Mouse (Mus musculus) kidney, postnatal 36 days (tissue): Measurements from ENCODE around the gene Arhgap30.

Experiments
- DNase-seq, 2 experiments: peaks; one replicate each; pipeline ENCODE4 v3.0.0; 2021 to 2022; ENCODE audit warnings: mixed read lengths in 2 of 2

The Arhgap30 gene

DNA sequence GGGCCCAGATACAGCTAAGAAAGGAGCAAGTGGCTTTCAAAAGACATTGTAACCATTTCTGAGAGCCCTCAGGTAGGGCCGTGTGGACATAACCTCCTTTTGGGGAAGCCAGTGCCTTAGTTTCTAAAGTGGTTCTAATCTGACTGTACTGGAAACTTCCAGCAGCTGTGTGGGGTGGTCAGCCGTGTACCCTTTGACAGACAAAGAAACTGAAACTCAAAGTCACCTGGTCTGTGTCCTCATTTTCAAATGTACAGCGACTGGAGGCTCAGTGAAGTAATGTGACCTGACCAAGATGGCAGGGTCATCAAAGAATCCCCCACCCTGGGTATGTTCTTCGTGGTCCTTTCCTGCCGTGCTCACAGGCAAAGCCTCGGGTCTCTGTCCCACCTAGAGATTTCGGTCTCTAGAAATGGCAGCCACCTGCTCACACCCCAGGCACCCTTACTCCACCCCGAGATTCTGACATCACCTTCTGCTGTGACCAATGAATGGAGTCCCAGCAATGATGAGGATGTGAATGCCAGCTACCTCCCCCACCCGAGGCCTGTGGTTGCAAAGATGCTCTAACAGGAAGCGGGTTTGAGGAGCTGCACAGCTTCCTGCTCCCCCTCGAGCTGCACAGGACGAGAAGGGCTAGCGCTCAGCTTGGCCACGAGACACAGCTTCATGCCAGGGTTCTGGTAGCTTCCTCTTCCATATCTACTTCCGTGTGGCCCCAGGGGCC, at the start of gene Arhgap30:
Gene Arhgap30, plus strand, starts transcription at position 579 of the 727 bp plus-strand sequence.
- DNase-seq = peak; percentile 29 to 31

DNA sequence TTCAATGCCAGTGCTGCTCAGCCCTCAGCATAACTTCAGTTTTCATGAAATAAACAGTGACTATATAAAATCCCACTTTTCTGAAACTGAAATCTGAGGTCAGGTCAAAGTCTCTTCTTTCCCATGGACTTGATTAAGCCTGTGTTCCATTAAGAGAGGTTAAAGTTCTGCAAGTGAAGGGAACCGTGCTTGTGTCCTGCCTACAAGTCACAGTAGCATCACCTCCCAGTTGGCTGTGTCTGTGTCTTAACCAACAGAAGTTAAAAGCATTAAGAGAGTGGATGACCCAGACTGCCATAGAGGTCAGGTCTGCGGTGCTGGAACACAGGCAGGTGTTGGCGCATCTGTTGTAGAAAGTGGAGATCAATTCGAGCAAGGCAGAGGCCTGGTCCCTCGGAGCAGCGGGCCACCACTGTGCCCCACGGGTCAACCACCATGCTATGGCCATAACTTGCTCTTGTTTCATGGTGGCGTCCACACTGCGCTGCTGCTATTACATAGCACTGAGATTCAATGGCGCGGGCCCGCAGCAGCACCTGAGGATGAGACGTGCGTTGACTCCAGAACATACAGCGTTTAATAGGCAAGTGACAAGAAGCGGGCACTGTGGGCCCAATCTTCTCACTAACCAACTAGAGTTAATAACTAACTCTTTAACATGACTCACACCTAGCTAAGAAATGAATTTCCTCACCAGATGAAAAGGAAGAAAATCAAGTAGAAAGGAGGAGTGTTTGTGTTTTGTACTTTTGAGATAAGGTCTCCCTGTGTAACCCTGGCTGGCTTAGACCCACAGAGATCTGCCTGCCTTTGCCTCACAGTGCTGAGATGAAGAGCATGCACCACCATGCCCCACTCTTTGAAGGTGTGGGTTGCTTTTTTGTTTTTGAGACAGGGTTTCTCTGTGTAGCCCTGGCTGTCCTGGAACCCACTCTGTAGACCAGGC, 46.2 kb upstream of the Arhgap30 start:
- DNase-seq = peak; percentile 42 to 66

DNA sequence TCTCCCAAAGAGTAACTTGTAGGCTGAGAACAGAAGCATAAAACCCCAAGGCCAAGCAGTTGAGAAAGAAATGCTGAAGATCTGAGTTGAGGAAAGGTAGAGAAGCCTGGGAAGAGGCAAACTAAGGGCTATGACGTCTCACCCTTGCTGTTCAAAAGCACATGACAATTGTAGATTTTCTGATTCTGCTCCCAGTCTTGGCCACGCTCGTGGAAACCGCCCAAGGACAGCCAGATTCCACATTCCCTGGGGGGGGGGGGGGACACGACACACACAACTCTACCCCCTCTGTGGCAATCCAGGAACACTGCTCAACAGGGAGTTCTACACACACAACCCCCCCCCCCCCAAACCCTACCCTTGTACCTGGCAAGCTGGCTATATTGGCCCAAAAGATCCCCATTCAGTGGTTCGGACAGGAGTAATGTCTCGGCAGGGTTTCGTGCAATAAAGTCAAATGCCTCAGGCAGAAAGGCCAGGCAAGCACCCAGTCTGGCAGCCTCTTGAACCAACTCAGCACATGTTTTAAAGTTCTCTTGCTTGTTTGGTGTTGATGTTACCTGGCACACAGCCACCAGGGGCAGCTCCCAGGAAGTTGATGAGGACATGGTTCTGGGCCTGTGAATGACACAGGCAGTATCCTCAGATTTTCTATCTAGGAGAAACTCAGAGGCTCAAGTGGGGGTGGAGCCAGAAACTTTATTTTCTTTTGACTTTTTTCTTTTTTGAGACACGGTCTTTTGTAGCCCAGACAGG, 44.7 kb upstream of the Arhgap30 start:
- peak; percentile 86 for DNase-seq

DNA sequence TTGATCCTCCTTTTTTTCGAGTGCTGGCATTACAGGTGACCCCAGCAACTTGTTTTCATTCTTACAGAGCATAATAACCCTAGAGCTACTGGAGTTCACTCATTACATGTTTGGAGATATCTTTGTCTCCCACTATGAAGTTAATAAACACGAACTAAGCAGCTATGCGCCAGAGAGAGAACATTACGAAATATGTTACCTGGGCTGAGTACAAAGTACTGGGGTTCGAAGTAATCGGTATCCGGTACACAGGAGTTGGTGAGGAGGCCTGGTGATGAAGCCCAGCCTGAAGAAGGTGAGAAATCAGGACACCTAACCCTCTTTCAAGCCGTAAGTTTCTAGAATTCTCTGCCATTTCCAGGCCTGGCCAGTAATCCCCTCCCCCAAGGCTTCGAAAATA, 44.0 kb upstream of the Arhgap30 start:
- no peak for DNase-seq

DNA sequence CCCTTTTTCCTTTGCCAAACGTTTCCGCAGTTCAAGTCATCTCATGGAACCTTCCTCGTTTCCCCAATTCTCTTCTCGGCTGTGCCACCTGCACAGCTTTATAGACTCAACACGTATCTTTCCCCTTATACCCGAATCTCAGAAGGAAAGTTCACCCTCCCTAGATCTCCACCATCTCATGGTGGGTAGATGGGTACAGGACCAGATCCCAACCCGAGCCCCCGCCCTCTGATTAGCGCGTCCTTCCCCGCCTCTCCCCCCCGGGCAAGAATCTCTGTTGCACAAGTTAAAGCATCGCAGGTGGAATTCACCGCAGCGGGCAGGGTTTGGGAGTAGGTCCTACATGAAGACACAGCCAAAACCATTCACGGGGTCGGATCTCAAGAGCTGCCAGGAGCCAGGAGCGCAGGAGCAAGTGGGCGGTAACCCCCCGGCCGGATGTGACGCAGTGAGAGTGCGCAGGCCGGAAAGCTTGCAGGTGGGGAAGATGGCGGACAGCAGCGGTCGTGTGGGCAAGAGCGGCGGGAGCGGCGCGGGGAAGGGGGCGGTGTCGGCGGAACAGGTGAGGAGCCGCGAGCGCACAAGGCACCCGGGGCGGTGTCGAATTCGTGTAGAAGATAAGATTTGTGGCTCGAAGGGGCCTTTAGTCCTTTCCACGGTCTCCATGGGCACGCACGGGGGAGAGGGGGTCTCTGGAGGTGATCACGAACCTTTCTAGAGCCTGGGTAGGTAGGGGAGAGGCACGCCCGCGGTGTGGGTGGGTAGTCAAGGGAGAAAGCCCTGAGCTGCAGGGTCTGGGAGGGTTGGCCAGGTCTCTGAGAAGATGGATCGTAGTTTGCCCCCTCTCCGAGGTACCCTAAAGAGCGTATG, 43.3 kb upstream of the Arhgap30 start, which contains the start of the genes Nit1 and Pfdn2:
Gene Nit1, minus strand, starts transcription at position 422 of the 870 bp plus-strand sequence.
Gene Pfdn2, plus strand, starts transcription at position 446 of the 870 bp plus-strand sequence.
- DNase-seq = peak; percentile 95 to 96

DNA sequence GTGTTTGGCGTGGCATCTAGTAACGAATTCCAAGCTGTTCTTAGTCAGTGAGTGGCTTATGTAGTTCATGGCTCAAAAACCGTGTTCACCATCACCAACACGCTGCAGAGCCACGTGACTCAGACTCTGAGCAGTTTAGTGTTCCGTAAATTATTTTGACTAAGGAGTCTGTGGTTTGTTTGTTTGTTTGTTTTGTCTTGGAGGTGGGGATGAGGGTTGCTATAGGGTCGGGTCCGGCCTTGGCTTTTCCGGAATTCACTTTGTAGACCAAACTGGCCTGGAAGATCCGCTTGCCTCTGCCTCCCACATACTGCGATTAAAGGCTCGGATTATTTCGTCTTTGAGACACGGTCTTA, 42.7 kb upstream of the Arhgap30 start:
- peak in 1 of 2 experiments; percentile 37 for DNase-seq

DNA sequence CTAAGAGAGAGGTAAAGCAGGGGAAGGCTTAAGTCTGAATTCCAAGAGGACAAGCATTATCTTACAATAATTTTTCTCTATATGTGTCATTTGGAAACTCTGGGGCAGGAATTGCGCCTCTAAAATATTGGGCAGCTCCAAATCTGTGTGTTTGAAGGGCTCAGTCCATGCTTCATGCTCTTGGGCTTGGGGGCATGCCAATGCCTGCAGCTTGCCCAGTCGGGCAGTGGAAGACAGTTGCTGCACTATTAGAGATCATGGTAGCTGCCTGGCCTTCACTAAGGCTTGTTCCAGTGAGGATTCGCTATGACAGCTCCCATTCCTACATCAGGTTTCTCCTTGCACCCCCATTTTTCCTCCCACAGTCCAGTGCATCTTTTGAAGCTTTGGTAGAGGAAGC, 40.1 kb upstream of the Arhgap30 start:
- peak in 1 of 2 experiments; percentile 39 for DNase-seq

DNA sequence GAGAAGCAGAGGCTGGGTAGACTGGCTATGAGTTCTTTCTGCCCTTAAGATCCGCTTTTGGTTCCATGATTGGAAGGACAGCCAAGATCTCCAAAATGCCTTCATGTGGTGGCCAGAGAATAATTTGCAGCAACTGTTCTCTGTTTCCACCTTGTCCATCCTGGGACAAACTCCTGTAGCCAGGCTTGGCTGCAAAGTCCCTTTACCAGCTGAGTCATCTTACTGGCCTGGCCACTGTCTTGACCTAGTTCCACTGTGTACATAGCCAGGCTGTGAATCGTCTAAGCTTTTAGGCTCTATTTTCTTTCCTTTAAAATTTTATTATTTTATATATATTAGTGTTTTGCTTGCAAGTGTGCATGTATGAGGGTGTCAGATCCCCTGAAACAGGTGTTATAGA, 39.5 kb upstream of the Arhgap30 start:
- no peak for DNase-seq

DNA sequence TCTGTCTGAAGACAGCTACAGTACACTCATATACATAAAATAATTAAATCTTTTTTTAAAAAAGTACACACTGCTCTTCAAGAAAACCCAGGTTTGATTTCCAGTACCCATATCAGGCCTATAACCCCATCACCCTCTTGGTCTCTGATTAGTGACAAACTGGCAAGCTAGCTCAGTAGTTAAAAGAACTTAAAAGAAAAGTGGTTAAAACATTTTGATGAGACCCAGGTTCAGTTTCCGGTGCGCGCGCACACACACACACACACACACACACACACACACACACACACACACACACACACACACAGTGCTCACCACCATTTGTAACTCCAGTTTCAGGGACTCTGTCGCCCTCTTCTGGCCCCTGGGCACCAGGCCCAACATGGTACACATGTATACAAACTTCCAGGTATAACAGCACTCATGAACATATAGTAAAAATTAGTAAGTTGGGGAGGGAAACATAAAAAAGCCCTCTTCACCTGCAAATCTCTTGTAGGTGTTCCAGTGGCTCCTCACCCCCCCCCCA, 32.9 kb upstream of the Arhgap30 start:
- DNase-seq = peak; percentile 23 to 68

DNA sequence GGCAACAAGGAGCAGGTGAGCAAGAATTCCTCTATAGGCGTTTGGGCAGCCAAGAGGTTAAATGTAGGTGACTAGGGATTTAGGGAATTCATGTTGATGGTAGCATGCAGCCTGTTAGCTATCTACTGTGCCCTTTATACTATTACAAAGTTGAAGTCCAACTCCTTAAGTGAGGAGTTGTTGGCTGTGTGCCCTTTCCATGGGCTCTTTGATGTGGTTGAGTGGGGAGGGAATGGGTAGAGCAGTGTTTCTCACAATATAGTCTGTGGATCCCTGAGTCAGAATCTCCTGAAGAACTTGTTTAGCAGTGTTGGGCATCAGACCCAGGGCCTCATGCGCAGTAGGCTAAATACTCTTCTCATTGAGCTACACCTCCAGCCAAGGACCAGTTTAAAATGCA, 31.9 kb upstream of the Arhgap30 start:
- peak; percentile 18 to 22 for DNase-seq

DNA sequence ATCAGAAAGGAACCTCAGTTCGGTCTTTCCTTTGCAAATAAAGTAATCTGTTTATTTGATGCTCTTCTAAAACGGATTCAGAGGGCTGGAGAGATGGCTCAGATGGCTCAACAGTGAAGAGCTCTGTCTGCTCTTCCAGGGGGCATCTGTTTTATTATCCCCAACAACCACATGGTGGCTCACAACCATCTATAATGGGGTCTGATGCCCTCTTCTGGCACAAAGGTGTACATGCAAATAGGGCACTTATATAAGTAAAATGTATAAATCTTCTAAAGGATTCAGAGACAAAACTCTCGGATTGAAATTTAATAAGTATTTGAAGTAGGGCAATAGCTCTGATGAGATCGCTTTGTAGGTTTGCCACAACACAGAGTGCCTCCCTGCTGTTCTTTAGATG, 30.3 kb upstream of the Arhgap30 start:
- peak; percentile 21 to 26 for DNase-seq

DNA sequence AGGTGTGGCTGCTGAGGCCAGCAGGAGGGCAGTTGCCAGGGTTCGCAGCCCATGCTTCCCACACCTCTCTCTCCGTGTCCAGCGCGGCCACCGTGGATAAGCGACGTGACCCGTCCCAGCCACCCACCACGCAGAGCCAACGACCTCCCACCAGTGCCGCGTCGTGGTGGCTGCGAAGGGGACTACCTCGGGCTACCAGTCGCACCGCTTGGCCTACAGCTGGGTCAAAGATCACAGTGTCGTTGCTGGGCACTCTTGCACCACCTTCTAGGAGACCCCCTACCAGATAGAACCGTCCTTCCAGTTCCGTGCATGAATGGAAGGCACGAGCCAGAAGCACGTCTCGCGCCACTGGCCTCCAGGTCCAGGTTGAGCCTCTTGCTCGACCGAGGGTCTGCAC, 28.5 kb upstream of the Arhgap30 start:
- DNase-seq = peak in 1 of 2 experiments; percentile 27

DNA sequence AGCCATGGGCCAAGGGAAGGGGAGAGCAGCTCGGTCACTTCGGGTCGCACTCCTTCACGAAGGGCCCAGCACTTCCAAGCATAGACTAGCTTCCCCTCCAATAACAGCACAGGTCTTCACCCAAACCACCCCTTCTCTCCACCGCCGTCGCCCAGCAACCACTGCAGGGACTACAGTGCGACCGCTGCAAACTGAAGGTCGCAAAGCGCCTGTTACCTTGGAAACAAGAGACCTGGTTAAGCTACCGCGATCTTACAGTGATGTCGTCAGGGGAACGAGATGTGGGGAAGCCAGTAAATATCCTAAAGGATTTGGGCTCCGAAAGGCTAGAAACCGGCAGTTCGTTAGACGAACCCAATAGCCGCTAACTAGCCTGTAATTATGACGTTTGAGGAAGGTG, 28.1 kb upstream of the Arhgap30 start, which contains the start of gene Klhdc9:
Gene Klhdc9, minus strand, starts transcription at position 143 of the 400 bp plus-strand sequence.
- DNase-seq = peak; percentile 92 to 94

DNA sequence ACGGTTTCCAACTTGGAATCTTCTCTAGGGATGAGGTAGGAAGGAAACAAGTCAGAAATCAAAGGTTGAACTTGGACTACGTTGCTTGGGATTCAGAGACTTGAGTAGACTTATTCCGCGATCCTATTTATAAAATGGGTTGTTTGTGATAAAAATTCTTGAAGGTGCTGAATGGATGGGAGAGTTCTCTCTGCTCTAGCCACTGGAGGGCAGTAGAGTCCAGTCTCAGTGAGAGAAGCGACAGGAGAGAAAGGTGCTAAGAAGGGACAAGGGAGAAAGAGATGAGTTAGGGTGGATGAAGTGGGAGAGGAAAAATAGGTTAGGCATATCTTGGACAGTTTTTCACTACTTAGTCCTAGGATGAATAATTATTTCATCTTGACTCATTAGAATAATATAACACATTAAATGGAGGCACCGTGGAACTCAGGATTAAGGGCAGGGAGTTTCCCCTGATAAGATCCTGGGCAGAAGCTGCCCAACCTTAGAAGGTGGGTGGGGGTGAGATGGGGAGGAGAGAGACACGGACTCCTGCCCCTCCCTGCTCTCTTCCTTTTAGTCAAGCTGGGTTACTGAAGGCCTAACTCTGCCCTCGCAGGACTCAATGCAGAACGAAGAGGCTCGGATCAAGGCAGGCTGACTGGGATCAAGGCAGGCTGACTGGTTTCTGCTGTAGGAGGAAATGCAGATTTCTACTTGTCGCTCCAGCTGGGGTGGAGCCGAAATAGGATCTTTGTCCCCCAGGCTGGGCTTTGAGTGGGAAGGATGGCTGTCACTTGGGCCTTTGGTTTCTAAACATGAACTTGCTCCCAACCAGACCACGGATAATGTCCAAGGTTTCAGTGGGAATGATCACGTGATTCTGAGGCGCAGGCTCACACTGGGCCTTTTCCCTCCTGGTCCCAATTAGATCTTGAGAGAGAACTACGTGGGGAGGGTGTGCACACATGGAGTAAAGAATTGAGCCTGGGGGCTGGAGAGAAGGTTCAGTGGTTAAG, 27.3 kb upstream of the Arhgap30 start:
- DNase-seq = peak; percentile 71 to 84

DNA sequence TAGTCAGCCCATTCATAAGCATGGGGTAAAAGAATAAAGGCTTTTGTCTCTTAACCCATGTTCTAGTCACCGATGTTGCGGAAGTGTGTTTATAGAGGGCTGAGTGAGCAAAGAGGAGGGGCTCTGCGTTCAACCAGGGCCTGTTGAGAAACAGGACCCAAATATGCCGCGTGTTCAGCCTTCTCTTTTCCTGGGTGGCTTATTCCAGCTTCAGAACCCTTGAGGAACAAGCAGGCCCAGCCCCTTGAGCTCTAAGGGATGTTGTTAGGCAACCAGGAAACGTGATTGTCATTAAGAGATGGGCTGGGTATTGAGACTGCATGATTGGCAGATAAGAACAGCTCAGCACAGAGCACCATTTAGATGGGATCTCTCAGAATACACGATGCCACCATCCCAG, 22.8 kb upstream of the Arhgap30 start:
- no peak for DNase-seq

DNA sequence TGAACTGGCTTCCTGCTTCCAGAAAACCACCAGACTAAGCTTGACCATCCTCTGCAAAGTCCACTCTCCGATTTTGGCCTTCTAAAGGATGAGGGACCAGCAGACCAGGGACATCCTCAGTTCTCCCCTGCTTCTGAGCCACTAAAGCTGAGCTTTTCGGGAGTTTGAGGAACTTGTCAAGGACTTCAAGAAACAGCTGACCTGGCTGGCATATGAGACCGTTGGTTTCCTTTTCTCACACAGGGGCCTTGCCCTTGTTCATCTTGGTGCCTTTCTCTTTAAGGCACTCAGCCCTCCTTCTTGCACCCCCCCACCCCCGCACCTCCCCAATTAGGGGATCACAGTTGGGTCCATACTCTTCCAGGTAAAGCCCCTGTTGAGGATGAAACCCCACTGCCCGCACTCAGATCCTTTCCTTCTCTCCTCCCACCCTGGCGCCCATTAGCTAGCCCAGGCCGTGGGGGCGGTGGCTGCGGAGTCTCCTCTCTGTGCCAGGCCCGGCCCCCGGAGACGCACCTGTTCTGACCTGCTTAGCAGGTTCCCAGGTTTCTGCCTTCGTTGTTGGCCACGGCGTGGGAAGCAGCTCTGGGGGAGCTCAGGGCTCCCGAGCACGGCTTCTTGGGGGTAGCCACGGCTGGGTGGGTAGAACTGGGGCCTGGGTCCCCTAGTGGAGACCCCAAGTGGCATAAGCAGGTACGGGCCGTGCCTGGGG, 18.8 kb upstream of the Arhgap30 start, which contains the start of gene Nectin4:
Gene Nectin4, plus strand, starts transcription at position 255 of the 712 bp plus-strand sequence.
- DNase-seq = peak; percentile 52 to 67

DNA sequence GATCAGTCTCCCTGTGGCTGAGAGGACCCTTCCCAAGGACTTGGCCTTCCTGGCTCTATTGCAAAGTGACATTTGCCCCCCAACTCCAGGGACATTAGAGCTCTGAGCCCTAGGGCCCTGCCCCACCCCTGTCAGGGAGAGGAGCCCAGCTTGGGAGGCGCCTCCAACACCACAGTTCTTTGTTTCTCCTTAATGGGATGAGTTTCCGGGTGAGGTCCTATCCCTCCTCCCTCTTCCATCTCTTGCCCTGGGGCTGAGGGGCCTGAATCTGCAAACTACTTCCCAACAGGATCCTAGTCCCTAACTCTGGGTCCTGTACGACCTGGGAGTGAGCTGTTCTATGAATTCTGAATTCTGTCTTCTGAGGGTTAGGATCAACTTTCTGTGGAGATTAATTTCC, 15.9 kb upstream of the Arhgap30 start:
- DNase-seq = no peak

DNA sequence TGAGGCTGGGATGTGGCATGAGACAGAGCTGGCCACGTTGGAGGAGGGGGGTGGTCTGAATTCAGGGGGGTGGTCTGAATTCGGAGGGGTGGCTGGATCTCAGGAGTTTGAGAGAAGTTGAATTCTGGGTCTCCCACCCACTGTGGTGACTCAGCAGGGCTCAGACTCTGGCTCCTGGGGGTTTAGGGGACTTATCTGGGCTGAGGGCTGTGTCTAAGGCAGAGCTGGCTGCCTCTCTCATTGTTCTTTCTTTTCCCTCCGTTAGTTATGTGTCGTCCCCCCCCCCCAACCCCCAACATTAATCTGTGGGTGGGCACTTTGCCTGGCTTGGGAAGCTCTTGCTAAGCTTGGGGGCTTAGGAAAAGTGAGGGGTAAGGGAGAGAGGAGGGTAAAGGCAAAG, 14.8 kb upstream of the Arhgap30 start:
- no peak for DNase-seq

DNA sequence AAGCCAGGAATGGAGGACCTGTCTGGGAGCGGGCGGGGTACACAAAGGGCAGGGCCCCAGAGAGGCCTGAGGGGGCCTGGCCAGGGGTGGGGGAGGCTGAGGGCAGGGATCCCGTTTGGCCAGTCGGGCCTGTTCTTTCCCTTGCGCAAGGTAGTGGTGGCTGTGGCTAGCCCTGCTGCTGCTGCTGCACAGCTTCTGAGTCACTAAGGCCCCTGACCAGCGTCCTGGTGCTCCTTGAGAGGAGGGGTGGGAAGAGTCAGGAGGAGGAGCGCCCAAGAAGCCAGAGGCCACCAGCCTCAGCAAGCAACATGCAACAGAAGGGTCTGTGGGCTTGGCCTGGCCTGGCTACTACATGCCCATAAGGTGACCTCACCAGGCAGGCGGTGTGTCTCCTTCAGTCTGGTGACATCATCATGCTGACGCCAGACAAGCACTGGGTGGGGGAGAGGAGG, 13.1 kb upstream of the Arhgap30 start:
- no peak for DNase-seq
